Mouse (Mus musculus): ENCODE data around the gene Sccpdh. TPM values are rescaled to one million over a fixed set of nuclear protein-coding genes. Genes with fewer than 3 reads are reported as not detected.

Gene Sccpdh
- polyA plus RNA-seq (2012; ENCODE audit: insufficient read depth, low replicate concordance): 0.57 TPM in 1 of 2 replicates, not detected in the other

DNA sequence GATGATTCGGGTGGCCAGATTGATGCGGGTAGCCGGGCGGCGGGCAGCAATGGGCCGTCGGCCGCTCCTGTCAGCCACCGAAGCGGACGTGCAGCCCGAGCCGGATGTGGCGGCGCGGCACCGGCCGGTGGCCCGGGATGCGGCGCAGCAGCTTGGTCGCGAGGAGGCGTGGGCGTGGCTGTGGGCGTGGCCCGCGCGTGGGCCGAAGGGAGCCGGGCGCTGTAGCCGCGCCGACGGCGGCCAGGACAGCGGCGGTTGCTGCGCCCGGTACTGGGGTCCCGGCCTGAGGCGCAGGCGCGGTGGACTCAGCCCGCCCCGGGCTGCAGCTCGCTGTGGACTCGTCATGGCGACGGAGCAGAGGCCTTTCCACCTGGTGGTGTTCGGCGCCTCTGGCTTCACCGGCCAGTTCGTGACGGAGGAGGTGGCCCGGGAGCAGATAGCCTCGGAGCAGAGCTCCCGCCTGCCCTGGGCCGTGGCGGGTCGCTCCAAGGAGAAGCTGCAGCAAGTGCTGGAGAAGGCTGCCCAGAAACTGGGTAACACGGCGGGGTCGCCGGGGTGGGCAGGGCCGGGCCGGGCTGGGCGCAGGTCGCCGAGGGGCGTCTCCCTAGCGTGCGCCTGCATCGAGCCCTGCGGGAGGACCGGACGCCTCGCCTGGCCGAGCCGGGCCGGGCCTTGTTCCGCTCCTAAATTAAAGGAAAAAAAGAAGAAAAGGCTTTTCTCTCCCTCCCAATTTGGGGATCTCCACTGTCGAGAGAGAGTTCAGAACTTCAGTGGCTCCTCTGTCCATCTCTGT is at the start of gene Sccpdh:
Gene Sccpdh, plus strand, starts transcription at position 198 of the 793 bp plus-strand sequence.
- peaks cover 58% of the 10 kb centered on the region for H3K27me3 ChIP-seq (replicated peaks)
- TF ChIP-seq FLI1 (IDR thresholded peaks at IDR 0.05; ENCODE audit: low read length) (no peak), GATA1 (IDR thresholded peaks at IDR 0.05; ENCODE audit: borderline replicate concordance, low read length) (no peak)
- H3K4me1 ChIP-seq: peaks cover 24% of the 10 kb centered on the region
- H3K36me3 ChIP-seq (replicated peaks; ENCODE audit: low read length): no peaks in the 10 kb centered on the region
- no peaks in the 10 kb centered on the region for H3K9me3 ChIP-seq
- peak within 1 kb of the TSS; percentile 94 for H3K4me3 ChIP-seq (replicated peaks)

DNA sequence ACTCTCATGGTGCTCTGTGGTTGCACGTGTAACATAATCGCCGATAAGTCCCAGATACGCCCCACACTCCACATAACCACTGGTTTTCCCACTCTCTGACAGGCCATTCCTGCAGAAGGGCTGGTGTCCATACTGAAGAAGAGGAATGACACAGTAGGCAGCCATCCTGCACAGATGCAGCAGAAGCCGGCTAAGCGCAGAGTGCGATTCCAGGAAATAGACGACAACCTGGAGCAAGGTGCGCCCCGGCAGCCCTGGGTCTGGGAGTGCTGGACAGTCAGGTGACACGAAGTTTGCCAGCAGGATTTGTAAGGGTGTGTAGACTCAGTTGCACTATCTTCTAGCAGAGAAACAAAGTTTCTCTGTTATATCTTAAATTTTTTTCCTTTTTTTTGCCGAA is 45.3 kb upstream of the Sccpdh start:
- TF ChIP-seq FLI1 (IDR thresholded peaks at IDR 0.05; ENCODE audit: low read length) (no peak), GATA1 (IDR thresholded peaks at IDR 0.05; ENCODE audit: borderline replicate concordance, low read length) (no peak)
- Histone ChIP-seq H3K4me3 (replicated peaks) (no peak overlapping the region), H3K36me3 (replicated peaks; ENCODE audit: low read length) (peaks cover 97% of the 10 kb centered on the region), H3K4me1 (peaks cover 25% of the 10 kb centered on the region), H3K9me3 (no peaks in the 10 kb centered on the region), H3K27me3 (replicated peaks) (no peaks in the 10 kb centered on the region)

DNA sequence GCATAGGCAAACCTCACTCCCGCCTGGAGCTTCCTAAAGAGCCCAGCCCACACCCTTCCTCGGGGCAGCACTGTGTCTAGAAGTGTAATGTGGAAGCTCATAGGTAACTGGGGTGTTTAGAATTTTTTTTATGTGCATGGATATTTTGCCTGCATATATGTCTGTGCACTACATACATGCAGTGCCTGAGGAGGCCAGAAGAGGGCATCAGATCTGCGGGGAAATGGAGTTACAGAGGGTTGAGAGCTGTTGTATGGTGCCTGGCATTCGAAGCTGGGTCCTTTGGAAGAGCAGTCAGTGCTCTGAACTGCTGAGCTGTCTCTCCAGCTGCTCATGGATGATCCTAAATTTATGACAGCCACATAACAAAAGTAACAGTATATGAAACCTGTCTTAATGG is 44.4 kb upstream of the Sccpdh start:
- TF ChIP-seq FLI1 (IDR thresholded peaks at IDR 0.05; ENCODE audit: low read length): no peak
- TF ChIP-seq GATA1 (IDR thresholded peaks at IDR 0.05; ENCODE audit: borderline replicate concordance, low read length): no peak
- Histone ChIP-seq H3K27me3 (replicated peaks) (no peaks in the 10 kb centered on the region), H3K4me1 (peaks cover 30% of the 10 kb centered on the region), H3K4me3 (replicated peaks) (no peak overlapping the region), H3K36me3 (replicated peaks; ENCODE audit: low read length) (peaks cover 97% of the 10 kb centered on the region), H3K9me3 (no peaks in the 10 kb centered on the region)

DNA sequence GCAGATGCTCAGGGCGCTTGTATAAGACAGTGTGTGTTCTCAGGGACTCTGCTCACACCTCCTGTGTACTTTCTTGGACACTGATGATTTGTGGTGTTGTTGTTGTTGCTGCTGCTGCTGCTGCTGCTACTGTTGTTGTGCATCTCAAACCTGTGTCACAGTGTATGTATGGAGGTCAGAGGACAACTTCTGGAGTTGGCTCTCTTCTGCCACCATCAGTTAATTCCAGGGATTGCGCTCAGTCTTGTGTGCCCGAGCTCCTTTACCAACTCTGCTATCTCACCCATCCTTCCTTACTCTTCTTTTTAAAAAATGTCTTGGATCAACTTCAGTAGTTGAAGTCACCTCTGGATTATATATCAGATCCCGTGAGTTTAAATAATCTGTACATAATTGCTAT is 43.7 kb upstream of the Sccpdh start:
- Histone ChIP-seq H3K36me3 (replicated peaks; ENCODE audit: low read length) (peaks cover 93% of the 10 kb centered on the region), H3K4me1 (peaks cover 31% of the 10 kb centered on the region)
- no peak for TF ChIP-seq FLI1 (IDR thresholded peaks at IDR 0.05; ENCODE audit: low read length)
- no peak for TF ChIP-seq GATA1 (IDR thresholded peaks at IDR 0.05; ENCODE audit: borderline replicate concordance, low read length)

DNA sequence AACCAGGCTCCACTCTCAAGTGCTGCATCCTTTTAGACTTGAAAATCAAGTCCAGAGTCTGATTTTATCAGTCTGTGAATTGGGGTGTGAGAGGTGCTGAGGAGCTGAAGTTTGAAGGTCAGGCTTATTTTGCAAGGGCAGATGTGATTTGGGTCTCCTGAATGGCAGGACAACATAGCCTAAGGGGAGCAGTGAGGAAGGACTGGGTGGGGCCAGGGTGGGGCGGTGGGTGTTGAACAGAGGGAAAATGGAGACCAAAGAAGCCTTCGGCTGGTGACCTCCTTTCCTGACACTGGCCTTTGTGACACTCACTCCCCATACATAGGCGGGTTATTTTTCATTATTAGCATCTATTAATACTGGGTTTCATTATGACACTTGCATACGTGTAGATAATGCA is 40.2 kb upstream of the Sccpdh start:
- peaks cover 59% of the 10 kb centered on the region for H3K36me3 ChIP-seq (replicated peaks; ENCODE audit: low read length)
- no peaks in the 10 kb centered on the region for H3K27me3 ChIP-seq (replicated peaks)
- no peak overlapping the region for H3K4me3 ChIP-seq (replicated peaks)
- H3K9me3 ChIP-seq: no peaks in the 10 kb centered on the region
- no peak for TF ChIP-seq FLI1 (IDR thresholded peaks at IDR 0.05; ENCODE audit: low read length)
- no peak for TF ChIP-seq GATA1 (IDR thresholded peaks at IDR 0.05; ENCODE audit: borderline replicate concordance, low read length)
- H3K4me1 ChIP-seq: peaks cover 20% of the 10 kb centered on the region

More for the DNA sequence above, 43.7 kb upstream of the Sccpdh start:
- no peaks in the 10 kb centered on the region for H3K9me3 ChIP-seq
- H3K4me3 ChIP-seq (replicated peaks): no peak overlapping the region
- H3K27me3 ChIP-seq (replicated peaks): no peaks in the 10 kb centered on the region

DNA sequence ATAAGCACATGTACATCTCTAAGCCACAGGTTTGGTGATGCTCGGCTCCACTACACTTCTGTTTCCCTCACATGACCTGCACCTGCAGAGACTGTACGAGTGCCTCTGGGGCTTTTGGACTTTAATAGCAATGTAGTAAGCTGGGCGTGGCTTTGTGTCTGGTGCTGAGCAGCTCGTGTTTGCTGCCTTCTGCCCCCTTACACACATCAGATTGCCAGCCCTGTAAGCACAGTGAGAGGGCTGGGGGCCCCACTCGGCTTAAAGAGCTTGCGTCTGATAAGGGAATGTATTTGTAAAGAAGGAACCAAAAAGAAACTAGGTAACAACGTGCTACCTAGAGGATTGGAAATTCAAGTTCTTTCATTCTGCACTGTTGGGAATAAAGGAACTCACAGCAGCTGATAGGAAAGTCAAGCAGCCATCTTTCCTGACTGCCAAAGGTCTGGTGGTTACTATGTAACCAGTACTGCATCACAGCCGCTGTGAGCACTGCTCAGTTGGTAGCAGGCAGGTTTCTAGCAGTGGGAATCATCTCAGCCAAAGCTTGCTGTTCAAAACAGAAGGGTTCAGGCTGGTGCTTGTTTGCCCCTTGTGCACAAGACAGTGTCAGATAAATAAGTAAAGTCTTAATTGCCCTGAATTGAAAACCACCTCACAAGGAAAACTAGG is 39.4 kb upstream of the Sccpdh start:
- Histone ChIP-seq H3K4me1 (peaks cover 21% of the 10 kb centered on the region), H3K4me3 (replicated peaks) (no peak overlapping the region), H3K9me3 (no peaks in the 10 kb centered on the region), H3K36me3 (replicated peaks; ENCODE audit: low read length) (peaks cover 53% of the 10 kb centered on the region), H3K27me3 (replicated peaks) (no peaks in the 10 kb centered on the region)
- TF ChIP-seq FLI1 (IDR thresholded peaks at IDR 0.05; ENCODE audit: low read length) (no peak), GATA1 (IDR thresholded peaks at IDR 0.05; ENCODE audit: borderline replicate concordance, low read length) (no peak)

DNA sequence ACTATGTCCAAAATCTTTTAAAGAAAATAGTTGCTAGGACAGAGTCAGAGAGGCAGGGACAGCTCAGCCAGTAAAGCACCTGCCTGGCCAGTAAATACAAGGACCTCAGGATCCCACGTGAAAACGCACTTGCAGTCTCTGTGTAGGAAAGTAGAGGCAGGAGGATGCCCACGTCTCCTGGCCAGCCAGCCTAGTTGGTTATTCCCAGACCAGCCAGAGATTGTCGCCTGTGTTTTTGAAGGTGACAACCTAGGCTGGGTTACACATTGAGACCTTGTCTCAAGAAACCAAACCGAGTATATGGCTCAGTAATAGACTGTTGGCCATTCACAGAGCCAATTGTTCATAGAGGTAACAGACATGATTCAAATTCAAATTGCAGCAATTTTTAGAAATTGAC is 38.7 kb upstream of the Sccpdh start:
- H3K4me1 ChIP-seq: peaks cover 17% of the 10 kb centered on the region
- H3K9me3 ChIP-seq: no peaks in the 10 kb centered on the region
- H3K4me3 ChIP-seq (replicated peaks): no peak overlapping the region
- H3K36me3 ChIP-seq (replicated peaks; ENCODE audit: low read length): peaks cover 46% of the 10 kb centered on the region
- H3K27me3 ChIP-seq (replicated peaks): no peaks in the 10 kb centered on the region
- no peak for TF ChIP-seq FLI1 (IDR thresholded peaks at IDR 0.05; ENCODE audit: low read length)
- no peak for TF ChIP-seq GATA1 (IDR thresholded peaks at IDR 0.05; ENCODE audit: borderline replicate concordance, low read length)

DNA sequence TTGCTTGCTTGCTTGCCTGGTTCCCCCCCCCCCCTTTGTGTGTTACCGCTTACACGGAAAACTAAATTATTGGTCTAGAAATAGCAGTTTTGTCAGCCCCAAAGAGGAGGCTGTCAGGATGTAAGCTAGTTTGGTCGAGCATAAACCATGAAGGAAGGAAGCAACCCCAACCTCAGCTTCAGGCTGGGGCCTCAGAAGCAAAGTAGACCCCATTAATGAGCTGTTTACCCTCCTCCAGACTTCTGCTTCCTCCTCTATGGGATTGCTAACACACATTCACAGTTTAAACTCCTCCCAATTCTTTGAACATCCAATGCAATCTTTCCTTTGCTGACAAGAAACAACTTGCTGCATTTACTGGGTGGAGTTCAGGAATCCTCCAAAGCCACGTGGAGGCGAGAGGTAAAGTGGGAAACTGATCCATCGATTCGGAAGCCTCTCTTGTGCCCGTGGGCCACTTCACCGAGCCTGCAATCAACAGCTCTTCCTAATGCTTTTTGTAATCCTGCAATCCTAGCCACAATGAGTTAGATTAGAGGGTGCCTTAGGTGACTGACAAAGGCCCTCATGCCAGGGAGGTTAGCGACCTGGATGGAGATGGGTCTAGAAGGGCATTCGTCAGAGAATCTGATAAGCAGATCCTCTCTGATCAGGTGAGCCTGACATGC is 35.1 kb upstream of the Sccpdh start:
- H3K36me3 ChIP-seq (replicated peaks; ENCODE audit: low read length): peaks cover 10% of the 10 kb centered on the region
- peaks cover 2% of the 10 kb centered on the region for H3K27me3 ChIP-seq (replicated peaks)
- H3K4me3 ChIP-seq (replicated peaks): no peak overlapping the region
- H3K4me1 ChIP-seq: peaks cover 16% of the 10 kb centered on the region
- no peak for TF ChIP-seq GATA1 (IDR thresholded peaks at IDR 0.05; ENCODE audit: borderline replicate concordance, low read length)
- no peak for TF ChIP-seq FLI1 (IDR thresholded peaks at IDR 0.05; ENCODE audit: low read length)
- no peaks in the 10 kb centered on the region for H3K9me3 ChIP-seq

DNA sequence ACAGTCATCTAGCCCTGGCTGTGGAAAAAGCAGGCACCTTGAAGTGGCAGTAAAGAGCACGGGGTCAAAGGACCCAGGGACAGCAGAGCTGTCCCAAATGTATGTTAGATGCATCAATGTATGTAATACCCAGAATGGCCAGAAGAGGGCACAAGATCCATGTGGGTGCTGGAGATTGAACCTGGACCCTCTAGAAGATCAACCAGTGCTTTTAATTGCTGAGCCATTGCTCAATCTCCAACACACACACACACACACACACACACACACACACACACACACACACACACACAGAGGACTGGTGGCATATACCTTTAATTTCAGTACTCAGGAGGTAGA is 34.6 kb upstream of the Sccpdh start:
- TF ChIP-seq FLI1 (IDR thresholded peaks at IDR 0.05; ENCODE audit: low read length) (no peak), GATA1 (IDR thresholded peaks at IDR 0.05; ENCODE audit: borderline replicate concordance, low read length) (no peak)
- Histone ChIP-seq H3K9me3 (no peaks in the 10 kb centered on the region), H3K4me3 (replicated peaks) (no peak overlapping the region), H3K4me1 (peaks cover 14% of the 10 kb centered on the region), H3K27me3 (replicated peaks) (peaks cover 2% of the 10 kb centered on the region), H3K36me3 (replicated peaks; ENCODE audit: low read length) (peaks cover 5% of the 10 kb centered on the region)

DNA sequence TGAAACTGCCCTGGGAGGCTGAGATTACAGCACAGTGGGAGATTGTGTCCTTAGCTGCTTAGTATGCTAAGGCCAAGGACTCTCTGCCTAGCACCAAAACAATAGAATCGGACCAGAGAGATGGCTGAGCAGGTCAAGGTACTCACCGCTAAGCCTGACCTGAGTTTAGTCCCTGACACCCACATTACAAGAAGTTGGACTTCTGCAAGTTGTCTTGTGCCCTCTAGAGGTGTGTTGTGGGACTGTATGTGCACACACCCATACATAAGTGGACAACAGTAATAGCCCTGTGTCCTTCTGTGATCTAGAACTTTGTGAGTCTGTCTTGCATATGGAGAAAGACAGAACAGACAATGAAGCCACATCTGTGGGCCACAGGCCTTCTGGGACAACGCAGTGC is 33.9 kb upstream of the Sccpdh start:
- H3K9me3 ChIP-seq: no peaks in the 10 kb centered on the region
- peaks cover 10% of the 10 kb centered on the region for H3K4me1 ChIP-seq
- H3K4me3 ChIP-seq (replicated peaks): no peak overlapping the region
- TF ChIP-seq GATA1 (IDR thresholded peaks at IDR 0.05; ENCODE audit: borderline replicate concordance, low read length): no peak
- TF ChIP-seq FLI1 (IDR thresholded peaks at IDR 0.05; ENCODE audit: low read length): no peak
- H3K36me3 ChIP-seq (replicated peaks; ENCODE audit: low read length): no peaks in the 10 kb centered on the region
- H3K27me3 ChIP-seq (replicated peaks): peaks cover 2% of the 10 kb centered on the region
